Mouse (Mus musculus): Measurements from ENCODE around the gene Sly. TPM values are rescaled to one million over a fixed set of nuclear protein-coding genes. Genes with fewer than 3 reads are reported as not detected.
"Not testable (repeated sequence)": the region's sequence is repeated elsewhere in the genome, so short reads cannot be mapped to it uniquely, and the experiment has no call there.

The Sly gene
- not detected in 2 replicates for polyA plus RNA-seq (2015; fragmentation: Nextera tagmentation; extraction: Ambion mirVana)

DNA sequence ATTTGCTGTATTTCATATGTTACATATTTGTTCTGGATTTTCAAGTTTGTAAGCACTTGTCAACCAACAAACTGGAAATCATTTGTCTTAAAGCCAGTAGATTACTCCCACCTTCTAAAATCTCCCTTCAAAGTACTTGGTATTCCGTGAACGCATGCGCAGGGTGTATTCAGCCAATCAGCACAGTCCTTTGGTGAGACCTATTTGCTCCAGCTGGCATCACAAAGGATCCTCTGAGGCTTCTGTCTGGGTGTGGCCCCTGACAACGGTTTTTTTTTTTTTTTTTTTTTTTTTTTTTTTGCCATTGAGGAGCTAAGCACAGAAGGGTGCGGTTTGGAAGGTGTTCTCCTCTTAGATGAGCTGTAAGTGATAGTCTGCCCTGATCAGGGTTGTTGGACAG is at the start of gene Sly:
Sly (plus strand) TSS at position 301 of the 400 bp plus-strand sequence.
- not testable (repeated sequence) for H3K4me2 ChIP-seq; ATAC-seq (replicated peaks); H3K27ac ChIP-seq; H3K9ac ChIP-seq; H3K27me3 ChIP-seq (replicated peaks); H3K4me3 ChIP-seq; H3K36me3 ChIP-seq (replicated peaks); H3K9me3 ChIP-seq; H3K4me1 ChIP-seq
- WGBS = no CpG with 5 or more reads among the region's 5 CpGs
